Mouse (Mus musculus): ENCODE results near the gene Akr1c18. TPM values are rescaled to one million over a fixed set of nuclear protein-coding genes. Genes with fewer than 3 reads are reported as not detected.
A peak's percentile ranks its signal among the peaks of the same experiment; 100 is the strongest.

Akr1c18 gene
- polyA plus RNA-seq, 1 experiment, result not detected

DNA sequence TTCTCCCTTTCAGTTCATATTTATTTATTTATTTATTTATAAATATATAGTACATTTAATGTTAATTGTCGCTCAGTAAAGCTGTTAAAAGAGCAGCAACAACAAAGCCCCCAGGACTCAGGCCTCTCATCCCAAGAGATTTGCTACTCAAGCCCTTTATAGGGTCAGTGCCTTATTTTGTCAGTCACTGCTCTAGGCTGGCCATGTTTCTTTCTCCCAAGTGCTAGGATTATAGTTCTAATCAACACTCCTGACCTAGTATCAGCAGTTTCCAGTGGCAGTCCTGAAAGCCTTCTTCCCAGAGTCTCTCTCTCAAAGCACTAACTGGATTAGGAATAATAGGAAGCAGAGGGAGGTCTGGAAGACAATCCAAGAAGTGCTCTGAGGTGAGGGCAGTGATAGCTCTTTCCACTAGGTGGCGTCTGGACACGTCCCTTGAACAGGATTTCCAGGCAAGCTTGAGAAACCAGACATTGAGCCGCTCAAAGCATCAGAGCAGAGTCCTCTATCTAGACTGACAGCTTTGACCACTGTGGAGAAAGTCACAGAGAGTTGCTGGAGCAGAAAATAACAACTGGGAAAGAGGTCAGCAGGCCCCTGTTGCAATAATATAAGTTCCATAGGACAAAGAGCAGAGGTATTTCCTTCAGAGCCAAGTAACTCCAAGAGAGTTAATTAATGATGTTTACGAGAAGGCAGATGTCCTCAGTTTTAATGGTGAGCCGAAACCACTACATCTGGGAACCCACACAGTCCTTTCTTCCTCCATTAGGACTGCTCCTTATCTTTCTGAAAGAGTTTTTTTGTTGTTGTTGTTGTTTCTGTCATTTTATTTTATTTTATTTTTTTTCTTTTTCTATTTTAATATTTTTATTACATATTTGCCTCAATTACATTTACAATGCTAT is 39.9 kb downstream of the Akr1c18 start:
- WGBS, result 28% methylated on average over 6 of the region's 6 CpGs
- H3K27ac ChIP-seq (ENCODE audit: insufficient read depth, low read depth, low read length), result no peak overlapping the region
- no peaks in the 10 kb centered on the region for H3K36me3 ChIP-seq (ENCODE audit: control insufficient read depth, insufficient read depth, low read length)
- H3K4me1 ChIP-seq (ENCODE audit: control insufficient read depth, insufficient read depth, insufficient read length, low read length), result 0 out of 2 replicates have a peak, but pooled peaks cover 2% of the 10 kb centered on the region
- no peak overlapping the region for H3K4me3 ChIP-seq (ENCODE audit: low read depth, low read length)
- TF ChIP-seq CTCF (IDR thresholded peaks at IDR 0.05; ENCODE audit: extremely low read depth, insufficient read length, insufficient replicate concordance, low read depth, low read length), result peak; percentile 62; the same call in 1 of the 2 replicates
- no peak for TF ChIP-seq POLR2A (IDR thresholded peaks at IDR 0.05; ENCODE audit: low read depth, low read length)
- H3K27me3 ChIP-seq (ENCODE audit: control insufficient read depth, insufficient read depth, low read length), result no peaks in the 10 kb centered on the region

DNA sequence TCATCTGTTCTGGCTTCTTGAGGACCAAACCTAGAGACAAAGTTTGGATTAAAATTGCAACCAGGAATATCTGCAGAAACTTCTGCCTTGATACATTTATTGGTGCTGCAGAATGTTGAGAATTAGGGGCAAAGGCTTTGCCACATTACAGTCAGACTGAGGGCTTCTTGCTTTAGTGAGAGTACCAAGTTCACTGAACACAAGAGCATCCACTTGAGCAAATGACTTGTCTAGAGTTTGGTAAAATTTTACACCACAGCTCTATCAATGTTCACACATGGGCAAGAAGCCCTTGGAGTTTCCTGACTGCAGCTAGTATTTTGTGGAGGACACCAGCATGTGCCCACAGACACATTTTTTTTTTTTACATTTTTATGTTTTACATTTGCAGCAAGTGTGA is 47.7 kb downstream of the Akr1c18 start:
- TF ChIP-seq CTCF (IDR thresholded peaks at IDR 0.05; ENCODE audit: extremely low read depth, insufficient read length, insufficient replicate concordance, low read depth, low read length), result no peak
- TF ChIP-seq POLR2A (IDR thresholded peaks at IDR 0.05; ENCODE audit: low read depth, low read length), result no peak
- Histone ChIP-seq H3K27ac (ENCODE audit: insufficient read depth, low read depth, low read length) (no peak overlapping the region), H3K36me3 (ENCODE audit: control insufficient read depth, insufficient read depth, low read length) (no peaks in the 10 kb centered on the region), H3K4me1 (ENCODE audit: control insufficient read depth, insufficient read depth, insufficient read length, low read length) (0 out of 2 replicates have a peak, but pooled peaks cover 2% of the 10 kb centered on the region), H3K27me3 (ENCODE audit: control insufficient read depth, insufficient read depth, low read length) (no peaks in the 10 kb centered on the region), H3K4me3 (ENCODE audit: low read depth, low read length) (no peak overlapping the region)

DNA sequence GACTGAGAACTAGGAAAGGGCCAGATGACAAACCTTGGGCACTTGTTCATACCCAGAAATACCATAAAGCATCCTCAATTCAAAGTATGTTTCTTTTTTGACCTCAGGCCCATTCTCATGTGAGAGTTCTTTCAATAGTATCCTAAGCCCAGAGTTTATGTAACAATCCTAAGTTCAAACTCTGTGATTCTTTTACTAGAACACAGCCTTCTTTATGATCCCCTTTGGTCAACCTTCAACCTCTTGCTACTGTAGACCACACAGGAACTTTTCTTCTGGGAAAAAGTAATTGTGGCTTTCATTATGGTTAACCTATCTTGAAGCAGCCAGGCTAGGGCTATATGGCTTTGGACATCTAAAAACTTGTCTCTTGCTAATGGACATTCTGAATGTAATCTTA is 48.8 kb downstream of the Akr1c18 start:
- Histone ChIP-seq H3K36me3 (ENCODE audit: control insufficient read depth, insufficient read depth, low read length) (no peaks in the 10 kb centered on the region), H3K27ac (ENCODE audit: insufficient read depth, low read depth, low read length) (no peak overlapping the region), H3K27me3 (ENCODE audit: control insufficient read depth, insufficient read depth, low read length) (no peaks in the 10 kb centered on the region), H3K4me3 (ENCODE audit: low read depth, low read length) (no peak overlapping the region), H3K4me1 (ENCODE audit: control insufficient read depth, insufficient read depth, insufficient read length, low read length) (0 out of 2 replicates have a peak, but pooled peaks cover under 1% of the 10 kb centered on the region)
- TF ChIP-seq CTCF (IDR thresholded peaks at IDR 0.05; ENCODE audit: extremely low read depth, insufficient read length, insufficient replicate concordance, low read depth, low read length), result no peak
- TF ChIP-seq POLR2A (IDR thresholded peaks at IDR 0.05; ENCODE audit: low read depth, low read length), result no peak

Other genes starting within 250 kb of the Akr1c18 start
- gene Net1, start 232.4 kb downstream of the Akr1c18 start, polyA plus RNA-seq (2012; rRNA removed), result 16.8 and 64.6 TPM in 2 replicates
- 18.3 and 52.6 TPM in 2 replicates for gene Tubal3, start 232.4 kb downstream of the Akr1c18 start, polyA plus RNA-seq (2012; rRNA removed)
- gene Ucn3, start 205.3 kb downstream of the Akr1c18 start, polyA plus RNA-seq (2012; rRNA removed), result 1.2 and 1.3 TPM in 2 replicates
- 0.44 and 1.1 TPM in 2 replicates for gene Akr1c14, start 101.6 kb downstream of the Akr1c18 start, polyA plus RNA-seq (2012; rRNA removed)
- gene Akr1c13, start 40.5 kb upstream of the Akr1c18 start, polyA plus RNA-seq (2012; rRNA removed), result 5.9 and 16.2 TPM in 2 replicates
- 2.0 and 2.8 TPM in 2 replicates for gene Akr1c19, start 78.0 kb upstream of the Akr1c18 start, polyA plus RNA-seq (2012; rRNA removed)
- 6.0 and 13.0 TPM in 2 replicates for gene Akr1c12, start 128.8 kb upstream of the Akr1c18 start, polyA plus RNA-seq (2012; rRNA removed)